Mouse (Mus musculus) forebrain, embryonic 13.5 days (tissue): Measurements from ENCODE around the gene Pappa. TPM values are rescaled to one million over a fixed set of nuclear protein-coding genes. Genes with fewer than 3 reads are reported as not detected.

Experiments used
- ATAC-seq: fragments of 200-750 bp; cut with Nextera tagmentation; 2 replicates; pipeline ENCODE4 v1.8.0; 2017
- H3K27ac ChIP-seq: fragments of 300-500 bp; sonication (generic); 2 replicates; pipeline ENCODE4 v1.5.1; 2015; ENCODE audit warnings: inconsistent platforms, mild to moderate bottlenecking, moderate library complexity
- H3K27me3 ChIP-seq: fragments of 300-500 bp; sonication (generic); 2 replicates; pipeline ENCODE4 v1.6.1; 2015; ENCODE audit warnings: mild to moderate bottlenecking, inconsistent platforms
- H3K36me3 ChIP-seq: fragments of 300-500 bp; sonication (generic); 2 replicates; pipeline ENCODE4 v1.6.1; 2015; ENCODE audit warnings: mild to moderate bottlenecking, inconsistent platforms; ENCODE audit not compliant: poor library complexity, severe bottlenecking
- H3K4me1 ChIP-seq: fragments of 300-500 bp; sonication (generic); 2 replicates; pipeline ENCODE4 v1.6.1; 2015; ENCODE audit warnings: inconsistent platforms
- H3K4me2 ChIP-seq: fragments of 300-500 bp; sonication (generic); 2 replicates; pipeline ENCODE4 v1.6.1; 2015; ENCODE audit warnings: inconsistent platforms, mild to moderate bottlenecking, moderate library complexity
- H3K4me3 ChIP-seq: fragments of 300-500 bp; sonication (generic); 2 replicates; pipeline ENCODE4 v1.5.1; 2015; ENCODE audit warnings: mild to moderate bottlenecking, inconsistent platforms
- H3K9ac ChIP-seq: fragments of 300-500 bp; sonication (generic); 2 replicates; pipeline ENCODE4 v1.6.1; 2015; ENCODE audit warnings: mild to moderate bottlenecking, inconsistent platforms
- H3K9me3 ChIP-seq: fragments of 300-500 bp; sonication (generic); replicated peaks from 2 replicates; pipeline ENCODE4 v1.6.1; 2016; ENCODE audit warnings: inconsistent platforms
- WGBS: fragments of 180-500 bp; shearing (Covaris S2); methylation state at CpG from one replicate; pipeline ENCODE4 v1.1.7; 2015; 5-methylcytosine and 5-hydroxymethylcytosine counted together
- polyA plus RNA-seq: library from polyadenylated mRNA; unstranded; fragments of >200 nt; fragmentation: Nextera tagmentation; extraction: Ambion mirVana; gene quantifications from 2 replicates; pipeline ENCODE4 v1.2.1, GENCODE M21; 2015

Pappa gene
- polyA plus RNA-seq, 1 experiment from 2014 or later: 0.89 TPM

- Histone ChIP-seq H3K27me3 (no peaks in the 10 kb centered on the region), H3K36me3 (no peaks in the 10 kb centered on the region), H3K4me2 (no peak overlapping the region), H3K4me1 (no peaks in the 10 kb centered on the region), H3K9ac (no peak overlapping the region), H3K9me3 (no peaks in the 10 kb centered on the region), H3K4me3 (no peak overlapping the region), H3K27ac (no peak overlapping the region)
- WGBS: 92% methylated on average over 2 of the region's 2 CpGs
- no peak for ATAC-seq
Measured at GRCm38 (mm10) chr4:65376571-65376970, 252.6 kb downstream of the Pappa start.

DNA sequence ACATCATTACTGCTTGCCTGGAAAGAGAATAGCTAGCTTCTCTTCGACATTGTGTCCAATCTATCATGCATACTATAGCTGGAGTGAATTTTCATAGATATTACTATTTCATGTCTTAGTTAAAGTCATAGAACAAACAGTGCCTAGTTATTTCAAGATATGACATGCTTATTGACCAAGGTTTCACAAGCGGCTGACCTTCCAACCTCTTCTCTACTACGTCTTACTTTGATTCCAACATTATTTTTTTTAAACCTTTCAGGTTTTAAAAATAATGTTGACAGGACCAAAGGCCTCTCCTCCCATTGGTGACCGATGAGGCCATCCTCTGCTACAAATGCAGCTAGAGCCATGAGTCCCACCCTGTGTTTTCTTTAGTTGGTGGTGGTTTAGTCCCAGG, 255.5 kb downstream of the Pappa start:
- no peaks in the 10 kb centered on the region for H3K36me3 ChIP-seq
- H3K4me2 ChIP-seq: no peak overlapping the region
- H3K4me3 ChIP-seq: no peak overlapping the region
- H3K27ac ChIP-seq: no peak overlapping the region
- 91% methylated on average over 4 of the region's 4 CpGs for WGBS
- ATAC-seq: no peak
- H3K9me3 ChIP-seq: no peaks in the 10 kb centered on the region
- no peaks in the 10 kb centered on the region for H3K4me1 ChIP-seq
- no peak overlapping the region for H3K9ac ChIP-seq
- H3K27me3 ChIP-seq: no peaks in the 10 kb centered on the region

- no peak overlapping the region for H3K4me3 ChIP-seq
- H3K4me2 ChIP-seq: no peak overlapping the region
- no peaks in the 10 kb centered on the region for H3K4me1 ChIP-seq
- 94% methylated on average over 4 of the region's 4 CpGs for WGBS
- H3K9ac ChIP-seq: no peak overlapping the region
- H3K9me3 ChIP-seq: no peaks in the 10 kb centered on the region
- H3K27ac ChIP-seq: no peak overlapping the region
- no peaks in the 10 kb centered on the region for H3K27me3 ChIP-seq
- no peaks in the 10 kb centered on the region for H3K36me3 ChIP-seq
- ATAC-seq: no peak
Measured at GRCm38 (mm10) chr4:65383070-65383469, 259.1 kb downstream of the Pappa start.

- Histone ChIP-seq H3K27ac (no peak overlapping the region), H3K4me1 (no peaks in the 10 kb centered on the region), H3K27me3 (no peaks in the 10 kb centered on the region), H3K4me2 (no peak overlapping the region), H3K36me3 (no peaks in the 10 kb centered on the region), H3K4me3 (no peak overlapping the region), H3K9ac (no peak overlapping the region), H3K9me3 (no peaks in the 10 kb centered on the region)
- ATAC-seq: no peak
- 79% methylated on average over 4 of the region's 4 CpGs for WGBS
Measured at GRCm38 (mm10) chr4:65391001-65391400, 267.0 kb downstream of the Pappa start.

DNA sequence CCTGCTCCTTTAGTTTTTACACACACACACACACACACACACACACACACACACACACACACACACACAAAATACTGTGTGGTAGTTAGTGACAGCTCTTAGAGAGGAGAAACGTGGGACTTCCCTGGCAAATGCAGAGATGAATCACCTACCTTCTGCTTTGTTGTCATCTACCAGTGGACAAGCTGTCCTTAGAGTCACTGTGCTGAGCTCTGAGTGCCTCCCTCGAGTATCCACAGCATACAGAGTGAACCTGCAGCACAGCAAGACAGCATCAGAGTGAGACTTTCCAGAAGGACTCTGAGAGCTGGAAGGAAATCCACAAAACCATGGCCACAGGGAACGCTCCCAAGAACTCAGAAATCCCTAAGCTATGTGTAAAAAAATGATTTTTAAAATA, 272.8 kb downstream of the Pappa start:
- Histone ChIP-seq H3K27me3 (no peaks in the 10 kb centered on the region), H3K9me3 (no peaks in the 10 kb centered on the region), H3K27ac (no peak overlapping the region), H3K4me2 (no peak overlapping the region), H3K9ac (no peak overlapping the region), H3K4me3 (no peak overlapping the region), H3K4me1 (no peaks in the 10 kb centered on the region), H3K36me3 (no peaks in the 10 kb centered on the region)
- ATAC-seq: no peak
- 77% methylated on average over 3 of the region's 3 CpGs for WGBS

DNA sequence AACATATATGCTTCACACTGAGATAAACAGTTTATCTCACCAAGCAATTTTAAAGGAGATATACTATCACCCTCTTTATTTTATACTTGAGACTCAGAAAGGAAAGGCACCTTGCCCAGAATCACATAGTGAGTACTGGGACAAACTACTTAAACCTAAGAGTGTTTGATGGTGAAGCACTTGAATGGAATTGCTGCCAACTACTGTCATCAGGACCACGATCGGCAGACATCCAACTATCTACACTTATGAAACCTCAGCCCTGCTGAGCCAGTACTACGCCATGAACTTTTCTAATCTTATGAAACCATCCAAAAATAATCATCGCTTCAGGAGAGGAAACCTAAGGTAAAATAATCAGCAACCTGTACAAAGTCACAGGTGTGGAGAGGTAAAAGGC, 275.5 kb downstream of the Pappa start:
- Histone ChIP-seq H3K4me1 (no peaks in the 10 kb centered on the region), H3K4me2 (no peak overlapping the region), H3K27ac (no peak overlapping the region)

GRCm38 (mm10) chr4:65402286-65402685, 278.3 kb downstream of the Pappa start:
- Histone ChIP-seq H3K4me2 (no peak overlapping the region), H3K9ac (no peak overlapping the region), H3K36me3 (no peaks in the 10 kb centered on the region), H3K27me3 (no peaks in the 10 kb centered on the region), H3K27ac (no peak overlapping the region), H3K9me3 (no peaks in the 10 kb centered on the region), H3K4me3 (no peak overlapping the region), H3K4me1 (no peaks in the 10 kb centered on the region)
- 86% methylated on average over 5 of the region's 5 CpGs for WGBS
- ATAC-seq: no peak

More for the DNA sequence above, 275.5 kb downstream of the Pappa start:
- WGBS: 94% methylated on average over 4 of the region's 4 CpGs
- Histone ChIP-seq H3K9ac (no peak overlapping the region), H3K27me3 (no peaks in the 10 kb centered on the region), H3K4me3 (no peak overlapping the region), H3K36me3 (no peaks in the 10 kb centered on the region), H3K9me3 (no peaks in the 10 kb centered on the region)
- ATAC-seq: no peak

DNA sequence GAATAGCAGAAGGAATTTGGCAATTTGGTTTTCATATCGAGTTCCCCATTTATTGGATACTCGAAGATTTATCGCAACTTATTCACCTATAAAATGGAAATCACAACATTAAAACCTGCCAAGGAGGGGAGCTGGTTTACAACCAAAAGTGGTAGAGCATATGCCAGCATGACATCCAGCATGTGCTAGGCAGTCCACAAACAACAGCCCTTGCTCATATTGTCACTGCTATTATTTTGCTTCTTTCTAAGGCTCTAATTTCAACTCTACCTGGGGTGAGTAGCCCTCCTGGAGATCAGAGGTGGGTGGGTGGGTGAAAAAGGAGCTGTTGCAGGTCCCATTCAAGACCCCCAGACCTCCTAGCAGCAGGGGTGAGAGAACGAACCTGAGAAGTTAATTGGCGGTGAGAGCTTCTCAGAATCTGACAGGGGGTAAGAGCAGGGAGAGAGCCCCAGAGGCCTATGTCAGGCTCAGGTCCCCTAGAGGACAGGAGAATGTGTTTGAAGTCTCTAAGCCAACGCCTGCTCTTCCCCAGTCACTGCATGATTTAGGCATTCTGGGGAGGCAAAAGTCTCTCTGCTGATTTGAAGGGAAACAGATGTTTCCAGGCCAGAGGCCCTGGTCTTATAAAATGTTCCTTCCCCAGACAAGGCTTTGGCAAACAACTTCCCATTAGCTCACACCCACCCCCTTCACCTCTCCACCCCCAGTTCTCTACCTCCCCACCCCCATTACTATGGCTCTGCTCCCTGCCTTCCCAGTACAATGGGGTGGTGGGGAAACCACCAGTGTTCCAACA, 279.1 kb downstream of the Pappa start:
- Histone ChIP-seq H3K4me3 (no peak overlapping the region), H3K27ac (no peak overlapping the region), H3K36me3 (no peaks in the 10 kb centered on the region), H3K4me1 (no peaks in the 10 kb centered on the region), H3K9me3 (no peaks in the 10 kb centered on the region), H3K4me2 (no peak overlapping the region), H3K9ac (no peak overlapping the region), H3K27me3 (no peaks in the 10 kb centered on the region)
- no peak for ATAC-seq
- 66% methylated on average over 6 of the region's 6 CpGs for whole genome bisulfite sequencing
